Mouse (Mus musculus) small intestine, adult 2 months (tissue): Measurements from ENCODE around the gene Rnf19b.

Source experiments
- CTCF ChIP-seq: fragments of 200-500 bp; IDR thresholded peaks from 2 replicates; pipeline ENCODE4 v1.5.1; 2012; ENCODE audit warnings: low read depth, mild to moderate bottlenecking, control low read depth, inconsistent platforms, low read length, moderate library complexity, mixed read lengths; ENCODE audit not compliant: insufficient replicate concordance, insufficient read length; ENCODE audit errors: extremely low read depth
- POLR2A ChIP-seq: fragments of 200-500 bp; IDR thresholded peaks from 2 replicates; pipeline ENCODE4 v1.6.1; 2012; ENCODE audit warnings: low read depth, mild to moderate bottlenecking, control low read depth, inconsistent platforms, low read length, moderate library complexity

GRCm38 (mm10) chr4:129016329-129016728, 41.7 kb upstream of the Rnf19b start:
- TF ChIP-seq CTCF = no peak
- no peak for TF ChIP-seq POLR2A
